Mouse (Mus musculus) yolk sac, embryonic 10.5 days (tissue): ENCODE measurements at regions not wholly inside any gene's neighbourhood (a gene's known extent, or its start where the extent isn't known, plus 50 kb on each side); places are given as distances from the start of the nearest gene placed in this dataset.
A peak's percentile ranks its signal among the peaks of the same experiment; 100 is the strongest.

Experiments
- DNase-seq: peaks from one replicate; pipeline ENCODE4 v3.0.0-alpha.2; 2017; ENCODE audit warnings: low spot score

- DNase-seq, result no peak
Measured at GRCm38 (mm10) chr13:94708786-94709185, 79.9 kb upstream of the Tbca start.

- DNase-seq, result peak; percentile 28
Measured at GRCm38 (mm10) chr13:94709691-94710573, 78.8 kb upstream of the Tbca start.

- DNase-seq, result no peak
Measured at GRCm38 (mm10) chr13:94710574-94711172, 78.0 kb upstream of the Tbca start.

GRCm38 (mm10) chr13:94713451-94713850 lies 75.3 kb upstream of the Tbca start:
- DNase-seq, result no peak

- DNase-seq, result no peak
Measured at GRCm38 (mm10) chr13:94721625-94722024, 67.1 kb upstream of the Tbca start.
